Mouse (Mus musculus): ENCODE data around the gene Mapk1.

The Mapk1 gene

GRCm38 (mm10) chr16:17086669-17087193 lies 103.5 kb downstream of the Mapk1 start:
- DNase-seq = no peak

GRCm38 (mm10) chr16:17088346-17088745 lies 105.2 kb downstream of the Mapk1 start:
- no peak for DNase-seq

DNA sequence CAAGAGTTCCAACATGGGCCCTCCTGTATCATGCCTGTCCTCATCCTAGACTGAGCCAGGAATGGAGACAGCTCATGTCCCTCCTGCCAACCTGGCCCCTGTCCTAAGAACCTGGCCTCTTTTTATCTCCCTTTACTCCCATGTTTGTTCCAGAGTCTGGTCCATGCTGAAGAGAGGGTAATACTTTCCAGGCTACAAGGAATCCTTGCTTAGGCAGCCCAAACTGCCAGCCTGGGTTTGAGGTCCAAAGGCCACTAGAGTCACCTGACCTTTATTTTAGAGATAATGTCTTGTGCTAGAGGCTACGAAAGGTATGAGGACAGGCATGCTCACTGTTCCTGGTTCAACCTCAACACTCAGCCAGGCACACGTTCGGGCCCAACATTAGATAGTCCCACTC lies 113.8 kb downstream of the Mapk1 start:
- no peak for DNase-seq

All from cerebellum, adult 11 months (tissue).